Mouse (Mus musculus): ENCODE measurements at regions not wholly inside any gene's neighbourhood (a gene's known extent, or its start where the extent isn't known, plus 50 kb on each side); places are given as distances from the start of the nearest gene placed in this dataset.

GRCm38 (mm10) chr16:58100351-58100750, 307.9 kb upstream of the Dcbld2 start:
- no peak for TF ChIP-seq CTCF (IDR thresholded peaks at IDR 0.05; ENCODE audit: control insufficient read depth, insufficient read depth, insufficient replicate concordance, low read depth, low read length)
- TF ChIP-seq POLR2A (IDR thresholded peaks at IDR 0.05; ENCODE audit: control insufficient read depth, low read depth, low read length): no peak

Data from testis, adult 2 months (tissue).